Mouse (Mus musculus): ENCODE measurements around the gene Gm136. TPM values are rescaled to one million over a fixed set of nuclear protein-coding genes. Genes with fewer than 3 reads are reported as not detected.

The Gm136 gene
- polyA plus RNA-seq, 1 experiment: not detected

GRCm38 (mm10) chr4:34785646-34786045, 29.6 kb upstream of the Gm136 start:
- WGBS: 73% methylated on average over 2 of the region's 2 CpGs
- H3K27ac ChIP-seq (ENCODE audit: insufficient read depth, low read length): no peak overlapping the region
- no peak for DNase-seq (ENCODE audit: low read depth in 1 of 2, low spot score in 2 of 2)
- H3K4me3 ChIP-seq (ENCODE audit: extremely low read depth, insufficient read depth, insufficient read length): no peak overlapping the region
- no peak for TF ChIP-seq POLR2A (IDR thresholded peaks at IDR 0.05; ENCODE audit: low read depth, low read length)
- no peaks in the 10 kb centered on the region for H3K4me1 ChIP-seq (ENCODE audit: control insufficient read depth, insufficient read depth, insufficient read length)
- no peaks in the 10 kb centered on the region for H3K36me3 ChIP-seq (ENCODE audit: control insufficient read depth, insufficient read depth, low read length)
- H3K27me3 ChIP-seq (ENCODE audit: control insufficient read depth, insufficient read depth, low read length): no peaks in the 10 kb centered on the region

GRCm38 (mm10) chr4:34784865-34785264, 28.8 kb upstream of the Gm136 start:
- no peak overlapping the region for H3K4me3 ChIP-seq (ENCODE audit: extremely low read depth, insufficient read depth, insufficient read length)
- TF ChIP-seq CTCF (IDR thresholded peaks at IDR 0.05; ENCODE audit: extremely low read depth, insufficient read depth, insufficient read length, insufficient replicate concordance): peak; percentile 5; the same call in 1 of the 2 replicates
- TF ChIP-seq POLR2A (IDR thresholded peaks at IDR 0.05; ENCODE audit: low read depth, low read length): no peak

GRCm38 (mm10) chr4:34782730-34783129, 26.7 kb upstream of the Gm136 start:
- no peak for DNase-seq (ENCODE audit: low read depth in 1 of 2, low spot score in 2 of 2)
- Histone ChIP-seq H3K27ac (ENCODE audit: insufficient read depth, low read length) (no peak overlapping the region), H3K4me3 (ENCODE audit: extremely low read depth, insufficient read depth, insufficient read length) (no peak overlapping the region), H3K4me1 (ENCODE audit: control insufficient read depth, insufficient read depth, insufficient read length) (peaks cover under 1% of the 10 kb centered on the region; the same call in 1 of the 2 replicates), H3K36me3 (ENCODE audit: control insufficient read depth, insufficient read depth, low read length) (no peaks in the 10 kb centered on the region), H3K27me3 (ENCODE audit: control insufficient read depth, insufficient read depth, low read length) (no peaks in the 10 kb centered on the region)
- peak; percentile 18; the same call in 1 of the 2 replicates for TF ChIP-seq CTCF (IDR thresholded peaks at IDR 0.05; ENCODE audit: extremely low read depth, insufficient read depth, insufficient read length, insufficient replicate concordance)
- no peak for TF ChIP-seq POLR2A (IDR thresholded peaks at IDR 0.05; ENCODE audit: low read depth, low read length)
- 46% methylated on average over 4 of the region's 4 CpGs for WGBS

More at GRCm38 (mm10) chr4:34784865-34785264, 28.8 kb upstream of the Gm136 start:
- 64% methylated on average over 5 of the region's 5 CpGs for WGBS
- Histone ChIP-seq H3K27ac (ENCODE audit: insufficient read depth, low read length) (no peak overlapping the region), H3K36me3 (ENCODE audit: control insufficient read depth, insufficient read depth, low read length) (no peaks in the 10 kb centered on the region), H3K27me3 (ENCODE audit: control insufficient read depth, insufficient read depth, low read length) (no peaks in the 10 kb centered on the region), H3K4me1 (ENCODE audit: control insufficient read depth, insufficient read depth, insufficient read length) (no peaks in the 10 kb centered on the region)
- no peak for DNase-seq (ENCODE audit: low read depth in 1 of 2, low spot score in 2 of 2)

- TF ChIP-seq POLR2A (IDR thresholded peaks at IDR 0.05; ENCODE audit: low read depth, low read length) (peak; percentile 65), CTCF (IDR thresholded peaks at IDR 0.05; ENCODE audit: extremely low read depth, insufficient read depth, insufficient read length, insufficient replicate concordance) (peak; percentile 81)
- Histone ChIP-seq H3K27me3 (ENCODE audit: control insufficient read depth, insufficient read depth, low read length) (no peaks in the 10 kb centered on the region), H3K4me3 (ENCODE audit: extremely low read depth, insufficient read depth, insufficient read length) (peak within 1 kb of the TSS; percentile 74), H3K4me1 (ENCODE audit: control insufficient read depth, insufficient read depth, insufficient read length) (peaks cover 2% of the 10 kb centered on the region; the same call in 1 of the 2 replicates), H3K36me3 (ENCODE audit: control insufficient read depth, insufficient read depth, low read length) (no peaks in the 10 kb centered on the region), H3K27ac (ENCODE audit: insufficient read depth, low read length) (peak within 1 kb of the TSS; percentile 61)
- peak; percentile 73 to 84 for DNase-seq (ENCODE audit: low read depth in 1 of 2, low spot score in 2 of 2)
- WGBS: 5% methylated on average over 40 of the region's 40 CpGs
Observed at GRCm38 (mm10) chr4:34777677-34778527, 21.8 kb upstream of the Gm136 start, which contains the start of gene Smim8. Gene Smim8 (minus strand): TSS chr4:34778423.

GRCm38 (mm10) chr4:34771652-34772371, 15.7 kb upstream of the Gm136 start:
- H3K4me3 ChIP-seq (ENCODE audit: extremely low read depth, insufficient read depth, insufficient read length): no peak overlapping the region
- WGBS: 91% methylated on average over 8 of the region's 8 CpGs

GRCm38 (mm10) chr4:34749236-34749635, 6.8 kb downstream of the Gm136 start:
- no peak for DNase-seq (ENCODE audit: low read depth in 1 of 2, low spot score in 2 of 2)
- TF ChIP-seq CTCF (IDR thresholded peaks at IDR 0.05; ENCODE audit: extremely low read depth, insufficient read depth, insufficient read length, insufficient replicate concordance): no peak
- no peak for TF ChIP-seq POLR2A (IDR thresholded peaks at IDR 0.05; ENCODE audit: low read depth, low read length)
- Histone ChIP-seq H3K36me3 (ENCODE audit: control insufficient read depth, insufficient read depth, low read length) (no peaks in the 10 kb centered on the region), H3K27ac (ENCODE audit: insufficient read depth, low read length) (no peak overlapping the region), H3K4me3 (ENCODE audit: extremely low read depth, insufficient read depth, insufficient read length) (no peak overlapping the region), H3K4me1 (ENCODE audit: control insufficient read depth, insufficient read depth, insufficient read length) (no peaks in the 10 kb centered on the region), H3K27me3 (ENCODE audit: control insufficient read depth, insufficient read depth, low read length) (no peaks in the 10 kb centered on the region)
- 56% methylated on average over 6 of the region's 6 CpGs for WGBS

More at GRCm38 (mm10) chr4:34771652-34772371, 15.7 kb upstream of the Gm136 start:
- H3K27ac ChIP-seq (ENCODE audit: insufficient read depth, low read length): no peak overlapping the region
- TF ChIP-seq POLR2A (IDR thresholded peaks at IDR 0.05; ENCODE audit: low read depth, low read length) (no peak), CTCF (IDR thresholded peaks at IDR 0.05; ENCODE audit: extremely low read depth, insufficient read depth, insufficient read length, insufficient replicate concordance) (no peak)
- no peaks in the 10 kb centered on the region for H3K4me1 ChIP-seq (ENCODE audit: control insufficient read depth, insufficient read depth, insufficient read length)
- DNase-seq (ENCODE audit: low read depth in 1 of 2, low spot score in 2 of 2): no peak
- H3K27me3 ChIP-seq (ENCODE audit: control insufficient read depth, insufficient read depth, low read length): no peaks in the 10 kb centered on the region
- peaks cover 15% of the 10 kb centered on the region for H3K36me3 ChIP-seq (ENCODE audit: control insufficient read depth, insufficient read depth, low read length)

Data from spleen, adult 2 months (tissue).